Mouse (Mus musculus) lung, postnatal 0 days (tissue): ENCODE measurements around the gene Mylk. TPM values are rescaled to one million over a fixed set of nuclear protein-coding genes. Genes with fewer than 3 reads are reported as not detected.

Source experiments
- ATAC-seq: fragments of 200-750 bp; cut with Nextera tagmentation; 2 replicates; pipeline ENCODE4 v1.8.0; 2017; ENCODE audit warnings: moderate library complexity
- DNase-seq: peaks from one replicate; pipeline ENCODE4 v3.0.0-alpha.2; 2016; ENCODE audit warnings: low spot score
- H3K27ac ChIP-seq: fragments of 300-500 bp; sonication (generic); 2 replicates; pipeline ENCODE4 v1.5.1; 2014; ENCODE audit warnings: antibody characterized with exemption, mild to moderate bottlenecking, low read length, mixed read lengths
- H3K27me3 ChIP-seq: fragments of 300-500 bp; sonication (generic); replicated peaks from 2 replicates; pipeline ENCODE4 v1.6.1; 2014; ENCODE audit warnings: low read length, mixed read lengths; ENCODE audit not compliant: insufficient read depth
- H3K36me3 ChIP-seq: fragments of 300-500 bp; sonication (generic); 2 replicates; pipeline ENCODE4 v1.6.1; 2014; ENCODE audit warnings: low read length, mixed read lengths; ENCODE audit not compliant: insufficient read depth
- H3K4me1 ChIP-seq: fragments of 300-500 bp; sonication (generic); 2 replicates; pipeline ENCODE4 v1.6.1; 2014; ENCODE audit warnings: antibody characterized with exemption, low read depth, low read length, mixed read lengths; ENCODE audit not compliant: insufficient read depth
- H3K4me2 ChIP-seq: fragments of 300-500 bp; sonication (generic); replicated peaks from 2 replicates; pipeline ENCODE4 v1.6.1; 2014; ENCODE audit warnings: low read depth, mild to moderate bottlenecking, low read length, moderate library complexity, mixed read lengths
- H3K4me3 ChIP-seq: fragments of 300-500 bp; sonication (generic); 2 replicates; pipeline ENCODE4 v1.5.1; 2014; ENCODE audit warnings: low read depth, low read length
- H3K9ac ChIP-seq: fragments of 300-500 bp; sonication (generic); replicated peaks from 2 replicates; pipeline ENCODE4 v1.6.1; 2014; ENCODE audit warnings: low read depth, mild to moderate bottlenecking
- H3K9me3 ChIP-seq: fragments of 300-500 bp; sonication (generic); 2 replicates; pipeline ENCODE4 v1.6.1; 2016; ENCODE audit warnings: low read length, mixed read lengths
- CTCF ChIP-seq: IDR thresholded peaks from 2 replicates; pipeline ENCODE4 v1.5.1; 2016; ENCODE audit warnings: antibody characterized with exemption, mild to moderate bottlenecking
- EP300 ChIP-seq: IDR thresholded peaks from 2 replicates; pipeline ENCODE4 v1.6.1; 2016; ENCODE audit warnings: antibody characterized with exemption, mild to moderate bottlenecking, control low read depth
- WGBS: fragments of 180-500 bp; shearing (Covaris S2); extraction: QIAGEN DNeasy Blood & Tissue Kit; methylation state at CpG from one replicate; pipeline ENCODE4 v1.1.7; 2014; 5-methylcytosine and 5-hydroxymethylcytosine counted together
- polyA plus RNA-seq: library from polyadenylated mRNA; unstranded; fragments of >200 nt; fragmentation: Nextera tagmentation; extraction: Ambion mirVana; gene quantifications from 2 replicates; pipeline ENCODE4 v1.2.1, GENCODE M21; 2015

Mylk gene
- polyA plus RNA-seq, 1 experiment from 2014 or later = 55.7 TPM

DNA sequence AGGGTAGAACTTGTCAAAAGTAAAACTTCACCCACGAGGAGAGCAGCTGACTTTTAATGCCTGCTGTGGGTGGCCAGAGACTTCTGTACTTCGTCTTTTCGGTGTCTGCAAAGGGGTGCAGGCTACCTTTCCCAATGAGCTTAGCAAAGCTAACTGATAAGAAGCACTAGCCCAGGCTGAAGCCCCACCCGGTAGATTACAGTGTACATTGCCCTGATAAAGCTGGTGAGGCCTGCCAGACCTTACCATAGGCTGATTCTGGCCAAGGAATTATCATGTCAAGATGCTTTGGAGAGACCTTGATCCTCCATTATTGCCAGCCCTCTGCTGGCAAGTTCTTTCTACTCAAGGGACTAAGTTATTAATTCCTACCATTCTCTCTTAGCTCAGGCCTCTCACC, 188.2 kb downstream of the Mylk start:
- no peak overlapping the region for H3K4me2 ChIP-seq
- no peak overlapping the region for H3K27ac ChIP-seq
- 58% methylated on average over 4 of the region's 4 CpGs for WGBS
- H3K9me3 ChIP-seq = no peaks in the 10 kb centered on the region
- H3K9ac ChIP-seq = no peak overlapping the region
- no peaks in the 10 kb centered on the region for H3K27me3 ChIP-seq
- peaks cover 16% of the 10 kb centered on the region for H3K4me1 ChIP-seq
- H3K36me3 ChIP-seq = peaks cover 4% of the 10 kb centered on the region; the same call in 1 of the 2 replicates
- no peak for TF ChIP-seq CTCF
- no peak for TF ChIP-seq EP300
- no peak overlapping the region for H3K4me3 ChIP-seq
- no peak for ATAC-seq
- DNase-seq = no peak

DNA sequence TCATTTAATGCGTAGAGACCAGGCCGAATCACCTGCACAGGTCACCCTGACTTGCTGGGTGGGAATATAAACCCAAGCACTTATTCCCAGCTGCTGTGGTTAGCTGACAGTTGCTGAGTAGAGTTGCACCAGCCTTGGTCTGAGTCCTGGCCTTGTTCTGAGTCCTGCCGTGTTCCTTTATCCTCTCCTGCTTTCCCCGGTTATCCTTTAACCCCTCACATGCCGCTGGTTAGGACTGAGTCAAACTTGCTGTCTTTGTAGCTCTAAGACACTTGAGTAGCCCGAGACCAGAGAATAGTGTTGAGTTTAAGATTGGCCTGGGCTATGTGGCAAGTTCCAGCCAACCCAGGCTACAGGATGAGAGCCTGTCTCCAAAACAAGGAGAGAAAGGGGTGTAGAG, 189.5 kb downstream of the Mylk start:
- Histone ChIP-seq H3K9ac (no peak overlapping the region), H3K4me3 (no peak overlapping the region), H3K4me2 (no peak overlapping the region), H3K36me3 (peaks cover 4% of the 10 kb centered on the region; the same call in 1 of the 2 replicates), H3K4me1 (peaks cover 20% of the 10 kb centered on the region), H3K27ac (no peak overlapping the region), H3K27me3 (no peaks in the 10 kb centered on the region), H3K9me3 (no peaks in the 10 kb centered on the region)
- no peak for DNase-seq
- no peak for ATAC-seq
- TF ChIP-seq CTCF (no peak), EP300 (no peak)
- WGBS = 59% methylated on average over 6 of the region's 6 CpGs

DNA sequence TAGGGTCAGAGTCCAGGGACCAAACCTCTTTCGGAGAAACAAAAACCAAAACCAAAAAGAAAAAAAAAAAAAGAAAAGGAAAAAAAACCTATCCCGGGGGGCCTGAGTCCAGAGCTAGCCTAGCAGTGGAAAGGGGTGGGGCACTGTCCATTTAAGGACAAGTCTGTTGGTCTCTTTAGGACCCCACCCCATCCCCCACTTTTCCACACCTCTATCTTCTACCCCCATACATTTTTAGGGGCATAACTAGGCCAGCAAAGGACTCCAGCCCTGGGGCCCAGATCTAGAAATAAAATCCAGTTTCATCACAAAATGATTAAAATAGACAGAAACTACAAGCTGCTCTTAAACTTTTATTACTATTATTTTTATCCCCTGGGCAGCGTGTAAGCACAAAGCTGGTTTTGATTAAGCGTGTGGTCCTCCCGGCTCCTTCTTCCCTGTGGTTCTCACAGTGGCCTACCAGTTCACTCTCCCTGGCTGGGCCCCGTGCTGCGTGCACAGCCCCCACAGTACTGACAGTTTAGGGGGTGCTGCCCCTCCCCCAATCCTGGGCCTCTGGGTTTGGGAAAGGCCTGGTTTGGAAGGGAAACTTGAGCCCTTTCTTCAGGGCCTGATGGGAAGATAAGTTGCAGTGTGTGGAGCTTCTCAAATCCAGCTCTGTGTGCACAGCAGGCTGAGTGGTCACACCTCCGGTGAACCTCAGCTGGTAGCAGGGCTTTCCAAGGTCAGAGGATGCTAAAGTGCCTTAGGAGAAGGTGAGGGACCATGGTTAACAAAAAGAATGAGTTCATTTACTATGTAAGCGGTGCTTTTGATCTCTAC, 190.7 kb downstream of the Mylk start:
- no peak overlapping the region for H3K9ac ChIP-seq

DNA sequence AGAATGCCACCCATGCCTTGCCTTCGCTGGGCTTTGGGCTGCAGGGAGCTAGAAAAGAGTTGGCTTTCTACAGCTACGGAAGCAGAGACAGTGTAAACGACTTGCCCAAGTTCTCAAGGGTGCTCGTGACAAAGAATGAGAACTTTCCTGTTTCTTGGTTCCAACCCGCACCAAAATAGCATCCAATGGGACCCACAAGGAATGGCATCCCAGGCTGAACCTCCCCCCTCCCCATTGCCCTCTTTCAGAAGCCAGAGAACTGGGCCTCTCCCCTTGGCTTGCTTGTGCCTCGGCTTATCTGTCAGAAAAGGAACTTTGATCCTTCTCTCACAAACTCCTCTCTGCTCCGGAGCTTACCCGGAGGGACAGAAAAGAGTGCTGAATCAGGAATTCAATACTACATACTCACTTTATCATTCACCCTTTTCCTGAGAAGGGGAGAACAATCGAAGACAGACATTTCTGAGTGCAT, 191.4 kb downstream of the Mylk start:
- peaks cover 4% of the 10 kb centered on the region; the same call in 1 of the 2 replicates for H3K36me3 ChIP-seq
- TF ChIP-seq CTCF (no peak), EP300 (no peak)
- H3K4me3 ChIP-seq = no peak overlapping the region
- no peaks in the 10 kb centered on the region for H3K27me3 ChIP-seq
- peaks cover 17% of the 10 kb centered on the region for H3K4me1 ChIP-seq
- no peak overlapping the region for H3K9ac ChIP-seq
- H3K9me3 ChIP-seq = no peaks in the 10 kb centered on the region
- peak overlapping the region; percentile 57 for H3K27ac ChIP-seq
- ATAC-seq = peak; percentile 39
- 27% methylated on average over 9 of the region's 9 CpGs for WGBS
- DNase-seq = peak; percentile 55
- H3K4me2 ChIP-seq = no peak overlapping the region

More for the DNA sequence above, 190.7 kb downstream of the Mylk start:
- Histone ChIP-seq H3K27ac (peak overlapping the region; percentile 57), H3K4me2 (no peak overlapping the region), H3K36me3 (peaks cover 4% of the 10 kb centered on the region; the same call in 1 of the 2 replicates), H3K27me3 (no peaks in the 10 kb centered on the region), H3K4me1 (peaks cover 17% of the 10 kb centered on the region), H3K4me3 (no peak overlapping the region), H3K9me3 (no peaks in the 10 kb centered on the region)
- WGBS = 43% methylated on average over 9 of the region's 9 CpGs
- TF ChIP-seq EP300 = no peak
- no peak for TF ChIP-seq CTCF
- no peak for DNase-seq
- no peak for ATAC-seq

DNA sequence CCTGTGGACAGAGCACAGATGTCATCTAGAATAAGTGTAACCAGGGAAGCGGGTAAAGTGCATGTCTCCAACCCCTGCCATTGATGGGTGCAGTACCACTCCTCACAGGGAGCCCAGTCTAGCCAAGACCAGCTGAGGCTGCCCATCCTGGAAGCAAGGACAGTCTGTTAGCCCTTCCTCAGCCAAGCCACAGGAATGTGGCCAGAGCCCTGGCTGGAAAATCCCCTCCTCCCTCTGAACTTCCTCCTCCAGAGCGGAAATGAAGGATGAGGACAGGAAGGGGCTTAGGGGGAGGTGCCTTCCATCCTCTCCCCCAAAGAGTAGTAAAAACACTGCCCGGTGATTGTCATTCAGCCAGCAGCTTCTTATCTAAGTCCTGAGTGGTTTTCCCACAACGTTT, 192.6 kb downstream of the Mylk start:
- peak; percentile 84 for DNase-seq
- Histone ChIP-seq H3K4me3 (no peak overlapping the region), H3K9me3 (no peaks in the 10 kb centered on the region), H3K36me3 (no peaks in the 10 kb centered on the region), H3K4me1 (peaks cover 17% of the 10 kb centered on the region), H3K9ac (no peak overlapping the region), H3K4me2 (no peak overlapping the region), H3K27me3 (no peaks in the 10 kb centered on the region), H3K27ac (peak overlapping the region; percentile 78)
- 24% methylated on average over 4 of the region's 4 CpGs for WGBS
- peak; percentile 83 for ATAC-seq
- no peak for TF ChIP-seq CTCF
- peak; percentile 73 for TF ChIP-seq EP300

DNA sequence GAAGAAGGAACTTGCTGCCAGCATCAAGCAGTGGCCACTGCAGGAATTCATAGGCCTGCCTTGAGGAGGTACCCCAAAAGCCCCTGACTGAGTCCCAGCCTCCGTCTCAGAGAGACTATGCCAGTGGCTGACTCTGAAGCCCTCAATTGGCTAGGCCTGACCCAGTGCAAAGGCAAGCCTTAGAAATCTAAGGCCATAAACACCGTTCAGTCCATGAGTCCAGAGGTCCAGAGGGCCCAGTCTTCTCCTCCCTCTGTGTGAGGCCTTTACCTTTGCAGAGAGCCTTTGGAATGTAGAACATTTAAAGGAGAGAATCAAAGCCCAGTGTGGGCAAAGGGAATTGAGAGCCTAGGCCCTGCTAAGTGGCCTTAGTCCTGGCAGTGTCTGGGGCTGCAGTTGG, 193.2 kb downstream of the Mylk start:
- no peaks in the 10 kb centered on the region for H3K27me3 ChIP-seq
- no peak for DNase-seq
- no peak overlapping the region for H3K4me3 ChIP-seq
- H3K4me2 ChIP-seq = no peak overlapping the region
- no peak for ATAC-seq
- no peak overlapping the region for H3K9ac ChIP-seq
- H3K36me3 ChIP-seq = no peaks in the 10 kb centered on the region
- no peaks in the 10 kb centered on the region for H3K9me3 ChIP-seq
- H3K27ac ChIP-seq = 0 out of 2 replicates have a peak overlapping the region, but pooled peaks have one; percentile 39
- TF ChIP-seq EP300 (no peak), CTCF (no peak)
- H3K4me1 ChIP-seq = peaks cover 17% of the 10 kb centered on the region
- 69% methylated on average over 2 of the region's 2 CpGs for WGBS
